Mouse (Mus musculus): ENCODE measurements around the gene Ppp4r2. TPM values are rescaled to one million over a fixed set of nuclear protein-coding genes. Genes with fewer than 3 reads are reported as not detected.

Gene Ppp4r2
- polyA plus RNA-seq, 2 experiments, result 10.6 to 13.6 TPM

- no peaks in the 10 kb centered on the region for H3K9me3 ChIP-seq (ENCODE audit: control insufficient read depth, low read length)
- H3K27ac ChIP-seq, result no peak overlapping the region
- H3K4me2 ChIP-seq (ENCODE audit: low read depth), result no peak overlapping the region
- no peaks in the 10 kb centered on the region for H3K4me1 ChIP-seq (replicated peaks; ENCODE audit: control insufficient read depth in 2 of 2, insufficient read depth in 2 of 2, low read length in 1 of 2)
- no peaks in the 10 kb centered on the region for H3K27me3 ChIP-seq (ENCODE audit: control insufficient read depth, insufficient read depth, low read length)
- WGBS (ENCODE audit: insufficient replicate concordance), result 68% methylated on average over 9 of the region's 9 CpGs
- H3K36me3 ChIP-seq (replicated peaks; ENCODE audit: control insufficient read depth, insufficient read depth, low read depth), result peaks cover 4% of the 10 kb centered on the region
- ATAC-seq (ENCODE audit: insufficient read depth) (no peak), DNase-seq (ENCODE audit: low read depth in 3 of 3, low spot score in 3 of 3) (no peak)
- TF ChIP-seq CTCF (IDR thresholded peaks at IDR 0.05; ENCODE audit: low read depth) (no peak), EP300 (IDR thresholded peaks at IDR 0.05; ENCODE audit: low read depth) (no peak)
- H3K4me3 ChIP-seq (ENCODE audit: insufficient read depth in 1 of 2, low read depth in 2 of 2, low read length in 2 of 2), result no peak overlapping the region
- no peak overlapping the region for H3K9ac ChIP-seq (replicated peaks)
Observed at GRCm38 (mm10) chr6:100869909-100870308, 36.5 kb downstream of the Ppp4r2 start.

DNA sequence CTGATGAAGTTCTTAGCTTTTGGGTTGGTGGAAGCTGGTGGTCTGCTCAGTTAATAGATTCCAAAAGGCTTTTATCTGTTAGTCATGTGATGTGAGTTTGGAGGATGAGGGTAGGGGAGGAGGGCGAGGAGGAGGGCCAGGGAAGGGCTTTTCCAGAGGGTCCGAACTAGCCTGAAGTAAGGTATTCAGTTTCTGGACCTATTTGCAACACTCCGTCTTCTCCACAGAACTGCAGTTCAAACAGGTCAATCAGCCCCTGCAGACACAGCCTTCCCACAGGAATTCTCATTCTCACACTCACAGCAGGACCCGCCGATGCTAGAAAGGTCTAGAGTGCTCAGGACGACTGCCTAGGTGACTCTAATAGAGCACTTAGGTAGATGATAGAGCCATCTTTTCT lies 39.8 kb downstream of the Ppp4r2 start:
- DNase-seq (ENCODE audit: low read depth in 3 of 3, low spot score in 3 of 3), result no peak
- TF ChIP-seq CTCF (IDR thresholded peaks at IDR 0.05; ENCODE audit: low read depth) (no peak), EP300 (IDR thresholded peaks at IDR 0.05; ENCODE audit: low read depth) (no peak)
- H3K27me3 ChIP-seq (ENCODE audit: control insufficient read depth, insufficient read depth, low read length), result no peaks in the 10 kb centered on the region
- H3K36me3 ChIP-seq (replicated peaks; ENCODE audit: control insufficient read depth, insufficient read depth, low read depth), result no peaks in the 10 kb centered on the region; the same call in 1 of the 2 replicates
- H3K9me3 ChIP-seq (ENCODE audit: control insufficient read depth, low read length), result no peaks in the 10 kb centered on the region
- WGBS (ENCODE audit: insufficient replicate concordance), result 62% methylated on average over 6 of the region's 6 CpGs
- no peak overlapping the region for H3K4me3 ChIP-seq (ENCODE audit: insufficient read depth in 1 of 2, low read depth in 2 of 2, low read length in 2 of 2)
- ATAC-seq (ENCODE audit: insufficient read depth), result no peak
- H3K4me2 ChIP-seq (ENCODE audit: low read depth), result no peak overlapping the region
- no peaks in the 10 kb centered on the region for H3K4me1 ChIP-seq (replicated peaks; ENCODE audit: control insufficient read depth in 2 of 2, insufficient read depth in 2 of 2, low read length in 1 of 2)
- no peak overlapping the region for H3K27ac ChIP-seq
- H3K9ac ChIP-seq (replicated peaks), result no peak overlapping the region

GRCm38 (mm10) chr6:100875862-100876623 lies 42.6 kb downstream of the Ppp4r2 start:
- Histone ChIP-seq H3K4me1 (replicated peaks; ENCODE audit: control insufficient read depth in 2 of 2, insufficient read depth in 2 of 2, low read length in 1 of 2) (no peaks in the 10 kb centered on the region), H3K36me3 (replicated peaks; ENCODE audit: control insufficient read depth, insufficient read depth, low read depth) (no peaks in the 10 kb centered on the region), H3K27ac (no peak overlapping the region), H3K4me2 (ENCODE audit: low read depth) (no peak overlapping the region), H3K27me3 (ENCODE audit: control insufficient read depth, insufficient read depth, low read length) (no peaks in the 10 kb centered on the region), H3K9me3 (ENCODE audit: control insufficient read depth, low read length) (no peaks in the 10 kb centered on the region), H3K9ac (replicated peaks) (no peak overlapping the region), H3K4me3 (ENCODE audit: insufficient read depth in 1 of 2, low read depth in 2 of 2, low read length in 2 of 2) (no peak overlapping the region)
- WGBS (ENCODE audit: insufficient replicate concordance), result 58% methylated on average over 20 of the region's 20 CpGs
- TF ChIP-seq EP300 (IDR thresholded peaks at IDR 0.05; ENCODE audit: low read depth), result no peak
- TF ChIP-seq CTCF (IDR thresholded peaks at IDR 0.05; ENCODE audit: low read depth), result peak; percentile 81
- DNase-seq (ENCODE audit: low read depth in 3 of 3, low spot score in 3 of 3) (peak; percentile 12 to 26 (median 12)), ATAC-seq (ENCODE audit: insufficient read depth) (no peak)

DNA sequence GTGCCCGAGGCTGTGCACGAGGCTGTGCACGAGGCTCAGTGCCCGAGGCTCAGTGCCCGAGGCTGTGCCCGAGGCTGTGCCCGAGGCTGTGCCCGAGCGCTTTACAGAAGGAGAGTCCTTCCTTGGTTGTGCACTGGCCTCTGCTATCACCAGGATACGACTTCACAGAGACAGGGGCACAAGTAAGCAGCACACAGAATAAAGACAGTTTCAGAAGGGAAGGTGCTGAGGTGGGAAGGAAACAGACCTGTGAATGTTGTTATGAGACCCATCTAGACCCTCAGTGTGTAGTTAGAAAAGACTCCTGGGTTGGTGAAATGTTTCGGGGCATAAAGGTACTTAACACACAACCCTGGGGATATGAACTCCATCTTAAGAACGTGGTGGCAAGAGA lies 43.2 kb downstream of the Ppp4r2 start:
- Histone ChIP-seq H3K4me1 (replicated peaks; ENCODE audit: control insufficient read depth in 2 of 2, insufficient read depth in 2 of 2, low read length in 1 of 2) (no peaks in the 10 kb centered on the region), H3K36me3 (replicated peaks; ENCODE audit: control insufficient read depth, insufficient read depth, low read depth) (no peaks in the 10 kb centered on the region), H3K9me3 (ENCODE audit: control insufficient read depth, low read length) (no peaks in the 10 kb centered on the region), H3K9ac (replicated peaks) (no peak overlapping the region), H3K4me3 (ENCODE audit: insufficient read depth in 1 of 2, low read depth in 2 of 2, low read length in 2 of 2) (no peak overlapping the region), H3K27ac (no peak overlapping the region), H3K27me3 (ENCODE audit: control insufficient read depth, insufficient read depth, low read length) (no peaks in the 10 kb centered on the region), H3K4me2 (ENCODE audit: low read depth) (no peak overlapping the region)
- 68% methylated on average over 12 of the region's 12 CpGs for WGBS (ENCODE audit: insufficient replicate concordance)
- DNase-seq (ENCODE audit: low read depth in 3 of 3, low spot score in 3 of 3) (no peak), ATAC-seq (ENCODE audit: insufficient read depth) (no peak)
- TF ChIP-seq CTCF (IDR thresholded peaks at IDR 0.05; ENCODE audit: low read depth) (no peak), EP300 (IDR thresholded peaks at IDR 0.05; ENCODE audit: low read depth) (no peak)

DNA sequence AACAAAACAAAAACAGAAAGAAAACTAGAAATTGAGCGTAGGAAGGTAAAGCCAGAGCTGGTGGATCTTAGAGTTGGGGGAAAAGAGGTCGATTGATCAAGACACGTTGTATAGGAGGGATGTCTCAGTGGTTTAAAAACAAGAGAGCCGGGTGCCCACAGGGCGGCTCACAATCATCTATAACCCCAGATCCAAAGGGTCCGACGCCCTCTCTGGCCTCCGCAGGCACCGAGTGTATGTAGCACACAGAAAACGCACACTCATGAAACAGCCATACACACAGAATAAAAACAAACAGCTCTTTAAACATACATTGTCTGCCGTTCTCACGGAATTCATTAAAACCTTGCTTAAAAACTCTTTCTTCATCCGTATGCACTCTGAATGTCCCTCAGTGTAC lies 45.1 kb downstream of the Ppp4r2 start:
- TF ChIP-seq EP300 (IDR thresholded peaks at IDR 0.05; ENCODE audit: low read depth), result no peak
- no peaks in the 10 kb centered on the region for H3K27me3 ChIP-seq (ENCODE audit: control insufficient read depth, insufficient read depth, low read length)
- no peak overlapping the region for H3K4me2 ChIP-seq (ENCODE audit: low read depth)
- H3K36me3 ChIP-seq (replicated peaks; ENCODE audit: control insufficient read depth, insufficient read depth, low read depth), result no peaks in the 10 kb centered on the region
- no peak overlapping the region for H3K9ac ChIP-seq (replicated peaks)
- peaks cover 0 to 2% of the 10 kb centered on the region in 2 experiments; a peak in 1 of 4 replicates for H3K4me1 ChIP-seq (replicated peaks; ENCODE audit: control insufficient read depth in 2 of 2, insufficient read depth in 2 of 2, low read length in 1 of 2)
- 69% methylated on average over 13 of the region's 13 CpGs for WGBS (ENCODE audit: insufficient replicate concordance)
- H3K4me3 ChIP-seq (ENCODE audit: insufficient read depth in 1 of 2, low read depth in 2 of 2, low read length in 2 of 2), result no peak overlapping the region
- H3K27ac ChIP-seq, result no peak overlapping the region
- H3K9me3 ChIP-seq (ENCODE audit: control insufficient read depth, low read length), result no peaks in the 10 kb centered on the region
- DNase-seq (ENCODE audit: low read depth in 3 of 3, low spot score in 3 of 3), result no peak
- ATAC-seq (ENCODE audit: insufficient read depth), result no peak

All from liver, embryonic 14.5 days (tissue).